Mouse (Mus musculus) natural killer cell, adult 2 months (primary cell): ENCODE data around the gene Ing3.

ENCODE experiments used
- DNase-seq, 2 experiments: peaks; one replicate each; pipeline ENCODE4 v3.0.0; 2022; ENCODE audit warnings: low spot score in 2 of 2

The Ing3 gene

GRCm38 (mm10) chr6:21991151-21991550 is 41.8 kb downstream of the Ing3 start:
- no peak for DNase-seq

GRCm38 (mm10) chr6:21993070-21993469 is 43.7 kb downstream of the Ing3 start:
- no peak for DNase-seq

DNA sequence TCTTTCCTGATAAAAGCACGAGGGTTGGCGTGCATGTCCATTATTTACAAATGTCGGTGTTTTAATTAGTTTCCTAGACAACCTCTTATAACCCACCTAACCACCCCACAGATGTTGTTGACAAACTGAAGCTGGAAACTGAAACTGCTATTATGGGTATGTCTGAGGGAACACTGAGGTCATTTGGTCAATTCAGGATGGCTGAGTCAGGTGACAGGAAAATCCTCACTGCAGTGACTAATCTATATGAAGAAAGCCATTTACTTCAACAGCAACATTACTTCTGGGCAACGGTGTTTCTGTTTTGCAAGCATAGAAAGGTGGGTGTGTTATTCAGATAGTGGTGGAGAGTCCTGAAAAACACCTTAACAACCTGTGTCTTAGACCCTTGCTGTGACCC is 48.8 kb downstream of the Ing3 start:
- no peak for DNase-seq

DNA sequence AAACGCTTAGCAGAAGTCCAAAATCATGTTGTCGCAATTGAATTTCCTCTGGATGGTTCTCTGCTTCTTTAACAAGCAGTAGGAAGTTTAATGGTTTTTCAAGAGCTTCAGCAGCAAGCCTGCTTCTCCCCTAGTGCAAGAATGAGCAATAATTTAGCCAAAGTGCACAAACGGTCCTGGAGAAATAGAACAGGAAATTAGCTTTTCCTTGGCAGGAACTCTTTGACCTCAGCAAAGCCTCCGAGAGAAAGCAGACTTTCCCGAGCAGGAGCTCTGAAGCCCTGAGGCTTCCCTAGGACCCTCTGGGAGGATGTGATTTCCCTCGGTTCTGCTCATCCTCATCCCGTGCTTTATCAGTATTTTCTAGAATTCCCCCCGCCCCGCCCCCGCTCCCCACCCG is 49.7 kb downstream of the Ing3 start:
- no peak for DNase-seq

GRCm38 (mm10) chr6:22000086-22000485 is 50.7 kb downstream of the Ing3 start:
- DNase-seq = no peak

DNA sequence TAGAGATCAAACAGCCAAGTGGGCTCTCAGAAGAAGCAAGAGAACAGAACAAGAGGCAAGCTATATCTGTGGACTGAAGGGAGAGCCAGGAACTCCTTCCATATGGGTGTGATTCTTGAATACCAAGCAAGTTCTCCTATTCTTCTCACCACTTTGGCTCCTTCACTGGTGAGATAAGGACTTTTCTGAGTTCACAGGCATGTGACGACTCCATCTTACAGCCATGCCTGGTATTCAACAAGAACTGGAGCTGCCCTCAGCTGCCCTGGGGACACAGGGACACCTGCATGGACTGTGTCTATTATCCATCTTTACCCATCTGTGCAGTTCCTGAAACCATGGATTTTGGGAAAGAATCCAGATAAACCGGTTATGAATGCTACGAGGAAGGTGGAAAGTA is 51.5 kb downstream of the Ing3 start:
- no peak for DNase-seq

DNA sequence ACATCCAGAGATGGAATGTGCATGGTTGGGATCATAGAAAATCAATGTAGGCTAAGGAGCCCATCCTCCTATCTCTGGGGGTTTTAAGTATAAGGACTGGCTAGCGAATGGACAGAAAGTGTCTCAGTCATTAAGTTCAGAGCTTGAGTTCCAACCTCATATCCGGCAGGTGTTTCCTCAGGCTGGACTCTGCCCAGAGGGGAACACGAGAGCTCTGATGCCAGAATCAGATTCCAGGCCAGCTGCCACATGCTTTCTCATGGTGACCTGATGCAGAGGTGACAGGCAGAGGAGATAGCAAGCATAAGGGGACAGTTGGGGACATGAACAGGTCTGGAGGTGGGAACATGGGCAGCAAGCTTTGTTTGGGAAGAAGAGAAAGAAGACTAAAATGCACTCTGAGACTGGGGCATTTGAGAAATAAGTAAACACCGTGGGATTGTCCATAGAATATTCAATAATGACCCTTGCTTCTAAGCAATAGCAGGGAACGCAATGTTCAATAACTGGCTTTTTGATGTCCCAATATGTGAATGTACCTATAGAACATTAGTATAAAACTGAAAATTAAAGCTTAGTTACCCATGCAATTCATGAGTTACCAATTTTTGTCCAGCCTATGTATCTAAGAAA is 52.0 kb downstream of the Ing3 start:
- no peak for DNase-seq

DNA sequence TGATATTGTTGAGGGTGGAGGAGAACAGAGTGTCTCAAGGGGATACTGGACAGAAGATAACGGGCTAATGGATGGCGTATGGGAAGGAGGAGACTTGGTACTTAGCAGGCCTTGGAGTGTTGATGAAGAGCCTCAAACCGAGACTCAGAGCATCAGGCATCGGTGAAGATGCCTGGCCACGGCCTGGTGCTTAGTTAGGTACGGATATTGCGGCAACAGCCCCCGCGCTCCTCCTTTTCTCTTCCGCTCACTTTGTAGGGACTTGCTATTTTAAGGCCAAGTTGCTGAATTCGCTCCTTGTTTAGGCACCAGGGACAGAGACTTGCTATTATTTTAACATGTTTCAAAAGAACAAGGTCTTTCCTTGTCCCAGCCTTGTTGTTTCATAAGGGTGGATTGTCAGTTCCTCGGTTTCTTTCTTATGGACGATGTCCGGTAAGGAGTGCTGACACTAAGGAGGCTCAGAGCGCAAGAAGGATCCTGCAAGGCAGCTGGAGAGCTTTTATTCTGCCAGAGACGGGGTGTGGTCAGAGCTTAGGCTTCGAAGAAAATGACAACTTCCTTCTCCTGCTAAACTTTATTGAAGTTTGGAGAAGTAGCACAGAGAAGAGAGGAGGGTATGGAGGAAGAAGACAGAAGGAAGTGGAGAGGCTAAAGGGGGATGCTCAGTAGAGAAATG is 53.3 kb downstream of the Ing3 start:
- DNase-seq = no peak

- no peak for DNase-seq
These were observed 53.8 kb downstream of the Ing3 start for GRCm38 (mm10) chr6:22003200-22003587.

DNA sequence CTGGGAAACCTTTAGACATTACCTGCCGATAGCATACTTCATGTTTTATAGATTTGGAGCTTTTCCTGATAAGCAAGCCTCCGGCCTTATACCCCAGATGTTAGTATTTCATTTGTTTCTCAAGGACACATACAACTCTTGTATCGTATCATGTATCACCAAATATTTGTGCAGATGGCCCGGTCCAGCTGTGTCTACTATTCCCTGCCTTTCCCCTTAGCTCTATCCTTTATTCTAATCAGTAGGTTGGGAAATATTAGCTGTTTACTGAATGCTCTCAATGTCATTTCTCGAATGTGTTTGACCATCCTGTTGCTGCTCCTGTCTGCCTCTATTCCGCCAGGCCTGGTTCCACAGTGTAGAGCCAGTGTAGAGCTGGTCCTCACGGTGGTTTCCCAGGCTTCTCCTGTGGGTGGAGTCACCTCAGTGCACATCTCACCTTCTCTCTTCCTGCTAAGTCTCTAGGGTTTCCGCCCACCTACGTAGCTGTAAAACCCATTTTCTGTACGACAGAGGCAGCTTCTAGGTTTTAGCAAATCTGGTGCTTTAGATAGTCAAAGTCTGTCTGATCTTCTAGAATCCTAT is 54.7 kb downstream of the Ing3 start:
- no peak for DNase-seq

DNA sequence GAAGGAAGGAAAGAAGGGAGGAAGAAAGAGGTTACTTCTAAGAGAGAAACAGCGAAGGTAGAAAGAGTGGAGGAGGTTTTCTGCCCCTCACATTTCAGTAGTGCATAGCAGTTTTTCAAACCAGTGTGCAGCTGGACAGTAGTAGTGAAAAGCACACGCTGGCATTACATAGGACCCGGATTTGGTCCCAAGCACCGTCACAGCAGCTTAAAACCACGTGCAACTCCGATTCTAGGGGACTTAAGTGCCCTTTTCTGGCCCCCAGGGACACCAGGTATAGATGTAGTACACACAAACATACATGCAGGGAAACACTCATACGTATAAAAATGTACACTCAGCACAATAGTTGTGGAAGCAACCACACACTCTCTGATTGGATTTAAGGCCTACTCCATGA is 59.0 kb downstream of the Ing3 start:
- DNase-seq = no peak

DNA sequence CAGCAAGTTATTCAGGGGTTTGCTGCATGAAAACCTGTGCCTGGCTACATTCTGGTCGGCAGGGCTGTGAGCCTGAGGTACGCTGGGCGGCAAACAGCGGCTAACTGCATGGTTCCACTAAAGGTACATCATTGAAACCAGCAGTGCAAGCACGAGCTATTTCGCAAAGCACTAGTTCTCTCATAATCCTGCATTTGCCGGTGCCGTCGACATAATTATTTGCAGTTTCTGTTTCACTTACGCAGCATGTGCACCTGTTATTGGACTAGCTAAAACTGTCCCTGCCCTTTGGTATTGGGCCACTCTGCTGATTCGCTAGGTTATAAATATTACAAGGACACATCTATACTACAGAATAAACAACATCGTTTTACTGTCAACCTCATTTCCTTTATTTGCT is 60.9 kb downstream of the Ing3 start:
- no peak for DNase-seq

DNA sequence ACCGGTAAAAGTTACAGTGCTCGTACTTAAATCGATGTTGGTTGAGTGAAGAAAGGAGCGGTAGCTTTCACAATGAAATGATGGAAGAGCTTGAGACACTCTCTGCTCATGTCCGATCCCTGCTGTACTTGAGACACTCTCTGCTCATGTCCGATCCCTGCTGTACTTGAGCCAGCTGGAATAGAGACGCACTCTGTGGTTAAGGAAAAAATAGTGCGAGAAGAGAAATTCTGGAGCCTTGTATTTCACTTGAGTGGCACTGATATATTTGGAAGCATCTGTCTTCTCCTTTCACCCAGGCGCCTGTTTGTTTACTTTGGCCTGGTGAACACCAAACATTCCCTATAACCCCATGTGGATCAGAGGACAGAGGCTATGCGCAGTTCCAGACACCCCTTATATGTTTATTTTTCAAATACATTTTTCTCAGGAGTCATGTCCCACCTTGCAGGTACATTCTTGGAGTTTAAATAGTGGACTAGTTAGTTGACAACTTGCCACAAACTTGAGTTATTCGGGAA is 61.5 kb downstream of the Ing3 start:
- DNase-seq = no peak

DNA sequence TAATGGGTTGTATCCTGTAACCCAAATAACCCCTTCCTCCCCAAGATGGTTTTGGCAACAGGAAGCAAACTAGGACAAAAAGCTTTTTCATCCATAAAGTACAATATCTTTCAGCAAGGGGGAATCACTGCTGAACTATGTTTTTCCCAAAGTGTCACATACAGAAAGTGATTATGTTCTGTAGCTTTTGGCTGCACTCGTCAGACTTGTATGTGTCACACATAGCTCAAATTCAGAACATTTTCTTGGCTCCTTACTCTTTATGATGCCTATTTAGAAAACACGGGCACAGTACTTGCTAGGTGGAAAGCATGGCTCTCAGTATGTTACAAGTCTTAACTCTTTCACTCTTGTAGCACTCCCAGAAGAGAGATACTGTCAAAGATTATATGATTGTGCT is 62.2 kb downstream of the Ing3 start:
- DNase-seq = no peak

- no peak for DNase-seq
These were observed 62.7 kb downstream of the Ing3 start for GRCm38 (mm10) chr6:22012099-22012498.

DNA sequence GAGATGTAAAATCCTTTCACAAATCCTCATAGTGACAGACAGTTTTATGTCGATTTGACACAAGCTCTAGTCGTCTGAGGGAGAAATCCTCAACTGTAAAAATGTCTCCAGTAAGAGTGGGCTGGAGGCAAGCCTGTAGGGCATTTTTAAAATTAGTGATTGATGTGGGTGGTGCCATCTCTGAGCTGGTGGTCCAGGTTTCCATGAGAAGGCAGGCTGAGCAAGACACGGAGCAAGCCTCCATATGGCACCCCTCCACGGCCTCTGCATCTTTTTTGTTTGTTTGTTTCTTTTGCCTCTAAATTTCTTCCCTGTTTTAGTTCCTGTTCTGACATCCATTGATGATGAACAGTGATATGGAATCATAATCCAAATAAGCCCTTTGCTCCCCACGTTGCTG is 63.1 kb downstream of the Ing3 start:
- no peak for DNase-seq

DNA sequence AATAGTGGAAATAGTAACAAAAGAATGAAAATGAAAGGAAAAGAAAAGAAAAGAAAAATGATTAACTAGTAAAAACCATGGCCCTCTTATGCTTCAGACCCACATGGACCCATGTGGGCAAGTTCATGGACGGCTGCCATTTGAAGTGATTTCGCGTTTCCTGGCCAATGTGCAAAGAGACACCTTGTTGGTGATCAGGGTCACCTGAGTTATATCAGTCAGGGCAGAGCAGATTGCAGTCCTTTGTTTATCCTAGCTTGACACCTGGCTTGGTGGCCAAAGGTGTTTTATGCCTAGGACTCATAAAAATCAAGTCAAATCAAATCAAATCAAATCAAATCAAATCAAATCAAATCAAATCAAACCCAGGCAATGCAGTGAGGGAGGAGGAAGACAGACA is 64.0 kb downstream of the Ing3 start:
- DNase-seq = no peak

- no peak for DNase-seq
These were observed 65.0 kb downstream of the Ing3 start for GRCm38 (mm10) chr6:22014291-22014911.

DNA sequence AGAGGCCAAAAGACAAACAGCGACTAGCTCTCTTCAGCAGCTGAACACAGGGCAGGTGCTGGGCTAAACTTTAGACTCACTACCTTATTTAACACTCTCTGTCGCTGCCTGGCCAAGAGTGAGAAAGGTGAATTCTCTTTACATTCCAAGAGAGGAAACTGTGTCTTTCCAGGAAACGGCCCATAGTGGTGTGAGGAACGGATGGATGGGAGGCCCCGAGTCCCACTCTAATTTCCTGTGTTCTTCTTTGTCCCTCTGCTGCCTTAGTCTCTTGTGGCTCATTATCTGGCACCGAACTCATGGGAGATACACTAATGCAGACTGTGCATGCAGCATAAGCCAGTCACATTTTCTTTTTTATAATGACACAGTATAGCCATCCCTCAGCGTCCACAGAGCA is 68.3 kb downstream of the Ing3 start:
- no peak for DNase-seq

- no peak for DNase-seq
These were observed 69.5 kb downstream of the Ing3 start for GRCm38 (mm10) chr6:22018768-22019445.

- no peak for DNase-seq
These were observed 70.3 kb downstream of the Ing3 start for GRCm38 (mm10) chr6:22019637-22020036.

DNA sequence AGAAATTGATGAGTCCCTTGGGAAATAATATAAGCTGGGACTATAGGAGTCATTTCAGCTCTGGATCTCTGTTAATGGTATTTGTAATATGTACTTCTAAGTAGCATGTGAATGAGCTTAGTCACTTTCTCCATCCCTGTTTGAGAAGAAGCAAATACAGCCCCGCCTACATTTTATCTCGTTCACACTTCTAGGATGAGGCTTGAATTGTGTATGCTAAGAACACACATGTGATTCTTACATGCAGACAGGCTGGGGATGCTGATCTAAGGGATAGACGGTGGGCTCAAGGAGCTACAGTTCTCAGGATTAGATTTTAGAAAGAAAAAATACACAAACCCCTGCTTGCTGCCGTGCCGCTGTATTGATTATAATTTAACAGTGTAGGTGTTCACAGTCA is 71.3 kb downstream of the Ing3 start:
- no peak for DNase-seq
